Mouse (Mus musculus): ENCODE results near the gene Usp7.

- no peak for TF ChIP-seq GATA1 (IDR thresholded peaks at IDR 0.05; ENCODE audit: borderline replicate concordance, low read length)
- TF ChIP-seq FLI1 (IDR thresholded peaks at IDR 0.05; ENCODE audit: low read length): no peak
These were observed 43.8 kb downstream of the Usp7 start for GRCm38 (mm10) chr16:8748175-8748846.
